Mouse (Mus musculus) stomach, embryonic 15.5 days (tissue): ENCODE data around the gene Ephx1. TPM values are rescaled to one million over a fixed set of nuclear protein-coding genes. Genes with fewer than 3 reads are reported as not detected.
"Not testable (repeated sequence)": the region's sequence is repeated elsewhere in the genome, so short reads cannot be mapped to it uniquely, and the experiment has no call there.

ENCODE experiments used
- ATAC-seq: fragments of 200-750 bp; cut with Nextera tagmentation; 2 replicates; pipeline ENCODE4 v1.8.0; 2017; ENCODE audit warnings: low read depth, moderate number of reproducible peaks, moderate TSS enrichment; ENCODE audit not compliant: insufficient read depth, low FRiP score
- H3K27ac ChIP-seq: fragments of 300-500 bp; sonication (generic); 2 replicates; pipeline ENCODE4 v1.5.1; 2015; ENCODE audit warnings: mild to moderate bottlenecking, inconsistent platforms
- H3K27me3 ChIP-seq: fragments of 300-500 bp; sonication (generic); replicated peaks from 2 replicates; pipeline ENCODE4 v1.6.1; 2015; ENCODE audit warnings: inconsistent platforms
- H3K36me3 ChIP-seq: fragments of 300-500 bp; sonication (generic); 2 replicates; pipeline ENCODE4 v1.6.1; 2015; ENCODE audit warnings: inconsistent platforms
- H3K4me1 ChIP-seq: fragments of 300-500 bp; sonication (generic); 2 replicates; pipeline ENCODE4 v1.6.1; 2015; ENCODE audit warnings: inconsistent platforms
- H3K4me2 ChIP-seq: fragments of 300-500 bp; sonication (generic); 2 replicates; pipeline ENCODE4 v1.6.1; 2015; ENCODE audit warnings: mild to moderate bottlenecking, inconsistent platforms
- H3K4me3 ChIP-seq: fragments of 300-500 bp; sonication (generic); replicated peaks from 2 replicates; pipeline ENCODE4 v1.5.1; 2015; ENCODE audit warnings: inconsistent platforms
- H3K9ac ChIP-seq: fragments of 300-500 bp; sonication (generic); 2 replicates; pipeline ENCODE4 v1.6.1; 2015; ENCODE audit warnings: inconsistent platforms
- H3K9me3 ChIP-seq: fragments of 300-500 bp; sonication (generic); 2 replicates; pipeline ENCODE4 v1.6.1; 2016; ENCODE audit warnings: inconsistent platforms
- WGBS: fragments of 180-500 bp; shearing (Covaris S2); methylation state at CpG from one replicate; pipeline ENCODE4 v1.1.7; 2015; 5-methylcytosine and 5-hydroxymethylcytosine counted together
- polyA plus RNA-seq: library from polyadenylated mRNA; unstranded; fragments of >200 nt; fragmentation: Nextera tagmentation; extraction: Ambion mirVana; gene quantifications from 2 replicates; pipeline ENCODE4 v1.2.1, GENCODE M21; 2015

Gene Ephx1
- polyA plus RNA-seq, 1 experiment from 2014 or later: 10.5 TPM

DNA sequence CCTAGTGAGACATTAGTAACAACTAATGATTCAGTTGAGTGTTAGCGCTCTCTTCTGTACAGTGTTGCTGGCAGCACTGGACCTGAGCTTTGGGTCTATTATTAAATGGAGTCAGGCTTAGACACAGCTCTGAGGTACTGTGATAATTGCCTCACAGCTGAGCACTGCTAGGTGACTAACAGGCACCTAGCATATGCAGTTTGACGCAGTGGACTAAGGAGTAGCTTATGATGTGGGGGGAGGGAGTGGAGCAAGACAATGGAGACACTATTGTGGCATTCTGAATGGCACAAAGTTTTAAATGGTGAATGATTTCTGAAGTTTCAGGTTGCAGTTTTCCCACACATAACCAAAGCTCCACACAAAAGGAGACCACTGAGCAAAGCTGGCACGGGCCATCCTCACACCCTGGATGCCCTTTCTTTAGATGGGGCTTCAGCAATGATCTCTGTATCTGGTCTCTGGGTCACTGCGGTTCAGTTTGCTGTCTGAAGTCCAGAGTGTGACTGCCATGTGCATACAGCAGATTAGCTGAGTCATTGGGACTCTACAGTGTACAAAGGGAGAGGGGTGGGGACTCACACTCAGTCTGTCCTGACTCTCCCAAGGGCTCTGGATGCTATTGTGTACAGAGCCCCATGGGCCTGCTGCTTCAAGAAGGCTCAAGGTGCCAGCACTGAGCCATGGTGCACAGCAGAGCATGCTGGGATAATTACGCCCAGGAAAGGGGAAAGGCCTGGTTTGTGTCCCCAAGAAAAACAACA is 14.5 kb upstream of the Ephx1 start:
- ATAC-seq: peak; percentile 83
- H3K36me3 ChIP-seq, H3K4me1 ChIP-seq, H3K4me3 ChIP-seq, H3K9ac ChIP-seq, H3K27ac ChIP-seq, H3K4me2 ChIP-seq, H3K9me3 ChIP-seq, H3K27me3 ChIP-seq: not testable (repeated sequence)
- 87% methylated on average over 5 of the region's 5 CpGs for WGBS

DNA sequence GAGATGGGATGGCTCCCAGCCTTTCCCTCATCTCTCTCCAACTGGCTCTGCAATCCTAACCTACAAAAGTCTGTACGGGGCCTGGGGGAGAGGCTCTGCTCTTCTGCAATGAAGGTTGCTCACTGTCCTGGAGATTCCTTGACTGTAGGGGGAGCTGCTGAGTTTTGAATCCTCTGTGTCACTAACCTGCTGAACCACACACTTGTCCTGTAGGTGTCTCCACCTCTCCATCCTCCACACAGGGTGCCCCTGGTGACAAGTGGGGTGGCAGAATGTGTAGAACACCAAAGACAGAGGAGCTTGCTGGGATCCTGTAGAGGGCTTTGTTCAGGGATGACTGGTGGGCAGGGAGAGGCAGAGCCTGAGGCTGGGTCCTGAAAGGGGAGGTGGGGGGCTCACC is 1.6 kb upstream of the Ephx1 start:
- Histone ChIP-seq H3K36me3 (no peaks in the 10 kb centered on the region), H3K4me3 (no peak overlapping the region), H3K27me3 (no peaks in the 10 kb centered on the region), H3K9me3 (no peaks in the 10 kb centered on the region), H3K9ac (no peak overlapping the region), H3K27ac (no peak overlapping the region), H3K4me2 (no peak overlapping the region), H3K4me1 (no peaks in the 10 kb centered on the region; the same call in 1 of the 2 replicates)
- ATAC-seq: no peak; the same call in 1 of the 2 replicates
- WGBS: 13% methylated on average over 1 of the region's 1 CpGs

DNA sequence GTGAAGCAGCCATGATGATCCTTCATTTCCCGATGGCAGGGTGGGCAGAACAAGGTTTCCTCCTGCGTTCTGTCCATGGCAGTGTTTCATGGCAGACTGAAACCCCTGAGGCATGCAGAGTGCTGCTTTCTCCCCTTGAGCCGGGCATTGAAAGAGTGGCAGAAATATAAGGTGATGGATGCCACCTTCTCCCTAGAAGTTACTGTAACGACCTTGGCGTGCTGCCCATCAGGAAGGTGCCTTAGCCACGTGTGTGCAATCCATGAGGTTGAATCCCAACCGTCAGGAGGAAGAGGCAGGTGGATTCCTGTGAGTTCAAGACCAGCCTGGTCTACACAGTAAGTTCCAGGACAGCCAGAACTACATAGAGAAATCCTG is 773 bp upstream of the Ephx1 start:
- 71% methylated on average over 7 of the region's 7 CpGs for WGBS
- H3K9me3 ChIP-seq: no peaks in the 10 kb centered on the region
- H3K27ac ChIP-seq: no peak overlapping the region
- no peak overlapping the region for H3K4me3 ChIP-seq
- H3K4me1 ChIP-seq: peaks cover 3% of the 10 kb centered on the region; the same call in 1 of the 2 replicates
- H3K36me3 ChIP-seq: no peaks in the 10 kb centered on the region
- no peak for ATAC-seq
- H3K27me3 ChIP-seq: no peaks in the 10 kb centered on the region
- H3K9ac ChIP-seq: no peak overlapping the region
- no peak overlapping the region for H3K4me2 ChIP-seq

DNA sequence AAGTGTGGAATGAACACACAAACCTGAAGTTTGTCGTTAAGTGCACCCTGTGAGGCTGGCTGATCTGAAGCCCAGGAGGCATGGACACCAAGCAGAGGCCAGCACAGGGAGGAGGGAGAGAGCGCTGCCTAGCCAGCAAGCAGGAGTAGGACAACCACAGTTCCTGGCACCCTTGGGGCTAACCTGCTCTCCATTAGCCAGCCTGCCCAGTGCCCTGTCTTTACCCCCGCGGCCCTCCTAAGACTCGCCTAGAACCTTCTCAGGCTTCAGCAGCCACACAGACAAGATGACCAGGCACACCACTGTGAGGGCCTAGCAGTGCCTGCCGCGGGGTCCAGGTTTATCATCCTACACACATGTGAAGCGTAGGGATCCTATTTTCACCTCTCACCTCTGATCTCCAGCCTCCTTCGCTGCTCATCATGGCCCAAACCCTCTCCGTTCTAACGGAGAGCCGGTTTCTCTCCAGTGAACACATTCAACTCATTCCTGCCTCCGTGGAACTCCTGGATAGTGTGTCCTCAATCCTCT is 2.7 kb downstream of the Ephx1 start:
- Histone ChIP-seq H3K9me3 (no peaks in the 10 kb centered on the region), H3K4me3 (no peak overlapping the region), H3K27ac (no peak overlapping the region), H3K9ac (no peak overlapping the region), H3K27me3 (no peaks in the 10 kb centered on the region), H3K4me1 (peaks cover 12% of the 10 kb centered on the region), H3K4me2 (no peak overlapping the region), H3K36me3 (no peaks in the 10 kb centered on the region)
- ATAC-seq: no peak
- 73% methylated on average over 13 of the region's 13 CpGs for WGBS

DNA sequence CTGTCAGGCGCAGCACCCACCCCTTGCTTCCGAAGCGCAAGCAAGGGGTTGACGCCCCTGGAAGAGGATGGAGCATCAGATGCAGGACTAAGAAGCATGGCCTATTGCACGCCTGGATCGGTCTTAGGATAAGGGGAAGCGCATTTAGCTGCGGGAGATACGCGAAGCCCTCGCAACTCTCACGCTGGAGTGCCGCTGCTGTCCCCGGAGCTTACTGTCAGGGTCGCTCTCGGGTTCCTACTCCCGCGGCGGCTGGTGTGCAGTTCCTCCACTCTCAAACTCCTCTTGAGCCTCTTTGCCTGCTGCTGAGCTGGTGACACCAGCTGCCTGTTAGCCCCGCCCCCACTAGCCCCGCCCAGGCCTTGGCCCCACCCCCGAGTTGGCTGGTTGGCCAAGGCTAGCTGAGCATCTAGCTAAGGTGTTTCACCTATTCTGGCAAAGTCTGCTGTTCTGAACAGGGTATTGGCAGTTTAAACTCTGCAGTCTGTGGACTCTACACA is 3.4 kb downstream of the Ephx1 start:
- Histone ChIP-seq H3K27ac (peak overlapping the region; percentile 69), H3K4me1 (peaks cover 12% of the 10 kb centered on the region), H3K27me3 (no peaks in the 10 kb centered on the region), H3K36me3 (no peaks in the 10 kb centered on the region), H3K9me3 (no peaks in the 10 kb centered on the region), H3K9ac (no peak overlapping the region), H3K4me2 (peak overlapping the region; percentile 99), H3K4me3 (peak overlapping the region; percentile 49)
- under 1% methylated on average over 22 of the region's 22 CpGs for WGBS
- ATAC-seq: peak; percentile 66

DNA sequence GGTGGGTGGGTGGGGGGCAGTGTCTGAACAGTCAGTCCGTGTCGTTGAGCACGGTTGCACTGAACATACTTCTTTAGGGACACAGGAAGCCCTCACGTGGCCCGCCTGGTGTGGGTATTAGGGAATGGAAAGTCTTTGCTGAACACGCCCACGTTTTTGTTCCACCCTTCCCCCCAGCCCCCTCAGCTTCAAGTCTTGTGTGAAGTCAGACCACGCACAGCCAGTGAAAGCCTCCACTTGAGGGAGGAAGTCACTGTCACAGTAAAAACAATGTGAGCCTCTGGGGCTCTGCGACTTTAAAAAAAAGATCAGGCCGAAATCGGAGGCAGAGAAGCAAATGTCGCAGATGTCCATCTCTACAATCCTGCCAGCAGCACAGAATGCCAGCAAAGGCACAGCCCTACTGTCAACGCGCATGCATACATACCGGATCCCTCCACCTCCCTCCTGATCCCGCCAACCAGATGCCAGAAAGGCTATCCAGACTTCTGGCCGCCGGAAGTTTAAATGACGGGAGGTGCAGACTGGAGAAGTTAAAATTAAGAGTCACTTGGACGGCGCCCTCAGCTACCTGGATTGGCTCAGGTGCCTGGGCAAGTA is 4.1 kb downstream of the Ephx1 start:
- peak overlapping the region; percentile 19; the same call in 1 of the 2 replicates for H3K9ac ChIP-seq
- ATAC-seq: peak; percentile 15; the same call in 1 of the 2 replicates
- H3K27ac ChIP-seq: peak overlapping the region; percentile 69
- H3K4me2 ChIP-seq: peak overlapping the region; percentile 99
- H3K36me3 ChIP-seq: no peaks in the 10 kb centered on the region
- no peaks in the 10 kb centered on the region for H3K9me3 ChIP-seq
- 3% methylated on average over 21 of the region's 21 CpGs for WGBS
- H3K4me3 ChIP-seq: peak overlapping the region; percentile 49
- H3K27me3 ChIP-seq: no peaks in the 10 kb centered on the region
- peaks cover 12% of the 10 kb centered on the region for H3K4me1 ChIP-seq

DNA sequence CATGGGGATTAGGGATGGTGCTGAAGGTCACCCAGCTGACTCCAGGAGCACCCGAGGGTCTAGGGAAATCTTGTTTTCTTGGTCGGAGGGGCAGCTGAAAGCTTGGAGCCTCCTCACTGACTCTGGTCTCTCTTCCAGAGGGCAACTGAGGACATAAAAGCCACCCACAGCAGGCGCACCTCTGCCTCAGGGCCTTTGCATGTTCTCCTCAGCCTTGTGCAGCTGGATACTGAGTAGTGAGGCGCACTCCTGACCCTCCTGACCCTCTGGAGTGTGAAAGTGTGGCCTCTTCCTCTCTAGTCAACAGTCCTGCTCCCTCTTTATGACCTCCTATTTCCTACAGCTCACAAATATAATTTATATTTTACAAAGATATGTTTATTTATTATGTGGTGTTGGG is 4.7 kb downstream of the Ephx1 start:
- no peaks in the 10 kb centered on the region for H3K9me3 ChIP-seq
- WGBS: 70% methylated on average over 4 of the region's 4 CpGs
- no peaks in the 10 kb centered on the region for H3K36me3 ChIP-seq
- H3K4me3 ChIP-seq: no peak overlapping the region
- no peaks in the 10 kb centered on the region for H3K27me3 ChIP-seq
- no peak for ATAC-seq
- peak overlapping the region; percentile 69 for H3K27ac ChIP-seq
- H3K9ac ChIP-seq: no peak overlapping the region
- peaks cover 12% of the 10 kb centered on the region for H3K4me1 ChIP-seq
- peak overlapping the region; percentile 99 for H3K4me2 ChIP-seq

DNA sequence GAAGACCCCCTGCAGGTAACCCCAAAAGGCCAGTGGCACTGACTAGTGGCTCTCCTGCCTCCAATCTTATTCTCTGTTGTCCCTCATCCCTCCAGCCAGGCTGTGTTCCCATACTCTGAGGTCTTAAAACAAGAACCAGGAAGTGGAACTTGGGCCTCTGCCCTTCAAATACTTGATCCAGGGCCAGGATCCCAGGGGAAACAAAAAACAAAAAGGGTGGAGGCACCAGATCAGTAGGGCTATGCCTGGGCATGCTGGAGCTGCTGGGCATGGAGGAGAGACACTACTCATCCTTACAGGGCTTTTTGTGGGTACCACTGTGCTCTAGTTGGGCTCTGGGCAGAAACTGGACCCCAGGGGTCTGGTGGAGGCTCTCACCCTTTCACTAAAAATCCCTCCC is 5.1 kb downstream of the Ephx1 start:
- no peak for ATAC-seq
- no peaks in the 10 kb centered on the region for H3K36me3 ChIP-seq
- no peaks in the 10 kb centered on the region for H3K27me3 ChIP-seq
- H3K4me3 ChIP-seq: no peak overlapping the region
- H3K4me2 ChIP-seq: peak overlapping the region; percentile 99; the same call in 1 of the 2 replicates
- no peaks in the 10 kb centered on the region for H3K9me3 ChIP-seq
- peaks cover 12% of the 10 kb centered on the region for H3K4me1 ChIP-seq
- peak overlapping the region; percentile 57 for H3K27ac ChIP-seq
- no peak overlapping the region for H3K9ac ChIP-seq

DNA sequence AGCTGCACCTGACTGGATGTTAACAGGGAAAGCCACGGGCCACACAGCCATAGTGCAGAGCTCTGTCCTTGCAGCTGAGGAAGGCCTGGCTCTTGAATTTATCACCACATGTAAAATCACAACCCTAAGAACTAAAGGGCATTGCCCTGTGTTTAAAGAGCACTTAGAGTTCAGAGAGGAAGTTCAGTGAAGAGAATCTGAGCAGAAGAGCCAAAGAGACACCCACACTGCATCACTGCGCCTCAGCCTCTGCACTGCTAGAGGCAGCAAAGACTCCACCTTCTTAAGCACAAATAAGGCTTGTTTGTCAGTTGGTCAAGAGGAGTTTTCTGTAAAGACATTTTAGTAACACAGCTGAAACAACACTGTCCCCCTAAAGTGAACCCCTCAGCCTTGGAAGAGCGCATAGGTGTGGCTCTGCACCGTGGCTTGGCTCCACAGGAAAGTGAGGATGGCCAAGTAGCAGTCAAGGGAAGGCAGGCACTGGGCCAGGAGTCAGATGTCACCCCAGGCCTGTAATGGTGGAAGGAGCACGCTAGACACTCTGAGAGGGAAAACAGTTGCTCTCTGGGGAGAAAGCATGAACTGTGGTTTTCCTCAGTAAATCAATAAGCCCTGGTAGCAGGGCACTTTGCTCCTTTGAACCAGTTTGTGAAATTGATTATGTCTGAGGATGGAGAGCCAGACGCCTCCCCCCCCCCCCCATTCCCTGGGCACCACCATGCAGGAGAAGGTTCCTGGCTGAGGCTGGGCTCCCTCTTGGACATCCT is 5.8 kb downstream of the Ephx1 start:
- H3K4me2 ChIP-seq: no peak overlapping the region
- no peaks in the 10 kb centered on the region for H3K36me3 ChIP-seq
- no peaks in the 10 kb centered on the region for H3K27me3 ChIP-seq
- no peaks in the 10 kb centered on the region for H3K9me3 ChIP-seq
- no peak overlapping the region for H3K4me3 ChIP-seq
- no peak overlapping the region for H3K9ac ChIP-seq
- no peak for ATAC-seq
- peaks cover 16% of the 10 kb centered on the region for H3K4me1 ChIP-seq
- H3K27ac ChIP-seq: 0 out of 2 replicates have a peak overlapping the region, but pooled peaks have one; percentile 57
- 67% methylated on average over 6 of the region's 6 CpGs for WGBS

DNA sequence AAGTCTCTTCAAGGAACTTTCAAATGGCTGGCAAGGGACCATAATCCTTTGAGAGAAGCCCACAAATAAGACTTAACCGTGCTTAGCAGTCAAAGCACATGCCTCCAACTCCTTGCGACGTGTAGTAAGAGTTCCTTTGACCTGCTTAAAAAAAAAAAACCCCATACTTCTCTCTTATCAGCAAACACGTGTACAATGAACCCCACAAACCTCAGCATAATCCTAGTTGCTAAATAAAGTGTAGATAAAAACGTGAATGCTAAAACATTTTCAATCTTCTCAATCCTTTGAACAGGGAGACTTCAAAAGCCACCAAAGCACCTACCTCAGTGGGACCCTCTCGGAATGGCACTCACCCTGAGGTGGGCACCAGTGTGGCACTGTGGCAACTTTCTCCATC is 7.3 kb downstream of the Ephx1 start:
- Histone ChIP-seq H3K4me1 (peaks cover 16% of the 10 kb centered on the region), H3K4me3 (no peak overlapping the region), H3K36me3 (no peaks in the 10 kb centered on the region), H3K9me3 (no peaks in the 10 kb centered on the region), H3K9ac (no peak overlapping the region), H3K27me3 (no peaks in the 10 kb centered on the region), H3K4me2 (no peak overlapping the region), H3K27ac (no peak overlapping the region)
- WGBS: 57% methylated on average over 6 of the region's 6 CpGs
- ATAC-seq: no peak

DNA sequence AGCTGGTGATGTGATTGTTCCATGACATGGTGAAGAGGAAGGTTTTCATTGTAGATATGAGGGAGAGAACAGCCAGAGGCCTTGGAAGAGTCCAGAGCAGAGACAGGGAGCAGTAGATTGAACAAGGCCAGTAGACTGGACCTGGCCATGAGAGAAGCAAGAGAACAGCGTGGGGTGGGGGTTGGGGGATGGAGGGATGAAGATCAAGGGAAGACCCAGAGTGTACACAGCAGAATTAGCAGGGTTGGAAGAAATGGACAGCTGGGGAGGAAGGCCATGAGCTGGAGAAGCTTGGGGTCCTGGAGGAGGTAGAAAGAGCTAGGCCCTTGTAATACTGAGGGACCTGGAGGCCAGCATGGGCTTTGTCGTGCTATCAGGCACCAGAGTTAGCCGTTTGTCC is 8.3 kb downstream of the Ephx1 start:
- Histone ChIP-seq H3K4me1 (peaks cover 16% of the 10 kb centered on the region), H3K36me3 (no peaks in the 10 kb centered on the region), H3K9ac (no peak overlapping the region), H3K9me3 (no peaks in the 10 kb centered on the region), H3K4me2 (no peak overlapping the region), H3K27ac (no peak overlapping the region), H3K4me3 (no peak overlapping the region), H3K27me3 (no peaks in the 10 kb centered on the region)
- WGBS: 70% methylated on average over 3 of the region's 3 CpGs
- ATAC-seq: no peak

DNA sequence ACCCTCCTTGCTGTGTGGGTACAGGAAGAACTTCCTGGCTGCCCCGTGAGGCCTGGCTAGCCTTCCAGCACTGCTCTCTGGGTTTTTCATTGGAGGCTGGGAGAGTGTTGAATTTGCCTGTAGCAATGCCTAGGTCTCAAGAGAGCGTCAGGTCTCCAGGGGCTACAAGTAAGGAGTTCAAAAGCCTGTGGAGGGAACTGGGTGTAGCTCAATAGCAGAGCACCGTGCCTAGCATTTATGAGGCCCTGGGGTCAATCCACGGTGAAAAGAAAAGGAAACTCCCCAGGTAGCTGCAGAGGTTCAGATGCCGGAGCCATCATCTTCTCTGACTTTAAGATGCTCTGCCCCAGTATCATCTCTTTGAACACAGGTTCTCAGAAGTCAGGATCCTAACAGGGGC is 9.1 kb downstream of the Ephx1 start:
- H3K27ac ChIP-seq: no peak overlapping the region
- H3K4me3 ChIP-seq: no peak overlapping the region
- H3K36me3 ChIP-seq: no peaks in the 10 kb centered on the region
- H3K4me1 ChIP-seq: peaks cover 13% of the 10 kb centered on the region
- 77% methylated on average over 5 of the region's 5 CpGs for WGBS
- no peaks in the 10 kb centered on the region for H3K27me3 ChIP-seq
- H3K9me3 ChIP-seq: no peaks in the 10 kb centered on the region
- no peak for ATAC-seq
- H3K9ac ChIP-seq: no peak overlapping the region
- no peak overlapping the region for H3K4me2 ChIP-seq
